Mouse (Mus musculus): ENCODE data around the gene Dhx32. TPM values are rescaled to one million over a fixed set of nuclear protein-coding genes. Genes with fewer than 3 reads are reported as not detected.

Gene Dhx32
- polyA plus RNA-seq, 1 experiment from 2014 or later, result 22.0 TPM

- TF ChIP-seq CTCF (IDR thresholded peaks at IDR 0.05) (no peak), EP300 (IDR thresholded peaks at IDR 0.05) (no peak)
- ATAC-seq, result no peak
Measured at GRCm38 (mm10) chr7:133679439-133679838, 103.1 kb downstream of the Dhx32 start.

GRCm38 (mm10) chr7:133678716-133679115 is 103.8 kb downstream of the Dhx32 start:
- WGBS, result 93% methylated on average over 8 of the region's 8 CpGs
- H3K27ac ChIP-seq (ENCODE audit: low read length), result no peak overlapping the region
- ATAC-seq (no peak), DNase-seq (ENCODE audit: low spot score) (no peak)
- peaks cover under 1% of the 10 kb centered on the region; the same call in 1 of the 2 replicates for H3K36me3 ChIP-seq (ENCODE audit: insufficient read depth, low read length)
- H3K9me3 ChIP-seq (ENCODE audit: low read length), result no peaks in the 10 kb centered on the region
- H3K4me1 ChIP-seq (ENCODE audit: insufficient read depth, low read depth, low read length), result no peaks in the 10 kb centered on the region
- no peaks in the 10 kb centered on the region for H3K27me3 ChIP-seq (replicated peaks; ENCODE audit: insufficient read depth, low read length)
- no peak overlapping the region for H3K4me2 ChIP-seq (replicated peaks; ENCODE audit: low read depth, low read length)
- H3K4me3 ChIP-seq (ENCODE audit: low read depth, low read length), result no peak overlapping the region
- H3K9ac ChIP-seq (replicated peaks; ENCODE audit: low read depth), result no peak overlapping the region
- TF ChIP-seq EP300 (IDR thresholded peaks at IDR 0.05) (no peak), CTCF (IDR thresholded peaks at IDR 0.05) (no peak)

More at GRCm38 (mm10) chr7:133679439-133679838, 103.1 kb downstream of the Dhx32 start:
- Histone ChIP-seq H3K27me3 (replicated peaks; ENCODE audit: insufficient read depth, low read length) (no peaks in the 10 kb centered on the region), H3K4me2 (replicated peaks; ENCODE audit: low read depth, low read length) (no peak overlapping the region), H3K9me3 (ENCODE audit: low read length) (no peaks in the 10 kb centered on the region), H3K9ac (replicated peaks; ENCODE audit: low read depth) (no peak overlapping the region), H3K4me3 (ENCODE audit: low read depth, low read length) (no peak overlapping the region), H3K27ac (ENCODE audit: low read length) (no peak overlapping the region), H3K36me3 (ENCODE audit: insufficient read depth, low read length) (no peaks in the 10 kb centered on the region), H3K4me1 (ENCODE audit: insufficient read depth, low read depth, low read length) (no peaks in the 10 kb centered on the region)
- no peak for DNase-seq (ENCODE audit: low spot score)
- 46% methylated on average over 4 of the region's 4 CpGs for WGBS

- no peak overlapping the region for H3K27ac ChIP-seq (ENCODE audit: low read length)
- WGBS, result 70% methylated on average over 9 of the region's 9 CpGs
- no peak overlapping the region for H3K9ac ChIP-seq (replicated peaks; ENCODE audit: low read depth)
- no peak overlapping the region for H3K4me3 ChIP-seq (ENCODE audit: low read depth, low read length)
- H3K4me2 ChIP-seq (replicated peaks; ENCODE audit: low read depth, low read length), result no peak overlapping the region
- peaks cover 18% of the 10 kb centered on the region; the same call in 1 of the 2 replicates for H3K36me3 ChIP-seq (ENCODE audit: insufficient read depth, low read length)
- H3K4me1 ChIP-seq (ENCODE audit: insufficient read depth, low read depth, low read length), result no peaks in the 10 kb centered on the region
- H3K9me3 ChIP-seq (ENCODE audit: low read length), result no peaks in the 10 kb centered on the region
- DNase-seq (ENCODE audit: low spot score), result no peak
- ATAC-seq, result no peak
- no peaks in the 10 kb centered on the region for H3K27me3 ChIP-seq (replicated peaks; ENCODE audit: insufficient read depth, low read length)
- TF ChIP-seq CTCF (IDR thresholded peaks at IDR 0.05) (peak; percentile 46; the same call in 1 of the 2 replicates), EP300 (IDR thresholded peaks at IDR 0.05) (no peak)
Measured at GRCm38 (mm10) chr7:133676002-133676401, 106.5 kb downstream of the Dhx32 start.

Other genes with a start within 250 kb of the Dhx32 start
- gene Tex36, start 180.6 kb downstream of the Dhx32 start, polyA plus RNA-seq (2015; fragmentation: Nextera tagmentation; extraction: Ambion mirVana), result not detected in 2 replicates
- 9.5 and 10.0 TPM in 2 replicates for gene Edrf1, start 145.2 kb downstream of the Dhx32 start, polyA plus RNA-seq (2015; fragmentation: Nextera tagmentation; extraction: Ambion mirVana)
- gene Mmp21, start 102.7 kb downstream of the Dhx32 start, polyA plus RNA-seq (2015; fragmentation: Nextera tagmentation; extraction: Ambion mirVana), result 0.14 TPM in 1 of 2 replicates, not detected in the other
- 90.8 TPM in 2 replicates for gene Bccip, start 73.4 kb downstream of the Dhx32 start, polyA plus RNA-seq (2015; fragmentation: Nextera tagmentation; extraction: Ambion mirVana)
- 12.9 and 18.3 TPM in 2 replicates for gene Uros, start 72.7 kb downstream of the Dhx32 start, polyA plus RNA-seq (2015; fragmentation: Nextera tagmentation; extraction: Ambion mirVana)
- 6.8 and 6.9 TPM in 2 replicates for gene Fank1, start 5.9 kb downstream of the Dhx32 start, polyA plus RNA-seq (2015; fragmentation: Nextera tagmentation; extraction: Ambion mirVana)